Mouse (Mus musculus): ENCODE measurements around the gene Trio. TPM values are rescaled to one million over a fixed set of nuclear protein-coding genes. Genes with fewer than 3 reads are reported as not detected.

Gene Trio
- polyA plus RNA-seq, 1 experiment from 2014 or later: 38.4 TPM

DNA sequence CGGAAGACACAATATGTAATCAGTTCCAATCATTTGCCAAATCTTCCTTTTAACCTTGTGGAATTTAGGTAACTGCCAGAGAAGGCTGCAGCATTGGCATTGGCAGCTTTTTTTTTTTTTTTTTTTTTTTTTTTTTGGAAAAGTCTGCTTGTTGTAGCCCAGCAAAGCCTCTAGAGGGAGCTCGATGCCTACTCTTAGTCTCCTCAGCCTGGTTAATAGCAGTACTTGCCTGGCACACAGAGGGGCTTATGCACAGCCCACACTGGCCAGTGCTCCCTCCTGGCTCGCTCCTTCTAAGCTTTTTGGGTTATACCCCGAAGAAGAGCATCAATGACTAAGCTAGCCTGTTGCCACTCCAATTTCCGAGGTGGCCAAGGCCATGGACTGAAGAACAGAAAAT, 106.1 kb downstream of the Trio start:
- peak; percentile 63 for DNase-seq (ENCODE audit: low spot score)
- H3K36me3 ChIP-seq: peaks cover 10% of the 10 kb centered on the region; the same call in 1 of the 2 replicates
- H3K4me3 ChIP-seq: no peak overlapping the region
- 28% methylated on average over 5 of the region's 5 CpGs for WGBS
- H3K27ac ChIP-seq: no peak overlapping the region
- peaks cover 38% of the 10 kb centered on the region for H3K4me1 ChIP-seq
- no peaks in the 10 kb centered on the region for H3K27me3 ChIP-seq (ENCODE audit: low read depth, poor library complexity, severe bottlenecking)
- H3K9me3 ChIP-seq (replicated peaks): no peaks in the 10 kb centered on the region

DNA sequence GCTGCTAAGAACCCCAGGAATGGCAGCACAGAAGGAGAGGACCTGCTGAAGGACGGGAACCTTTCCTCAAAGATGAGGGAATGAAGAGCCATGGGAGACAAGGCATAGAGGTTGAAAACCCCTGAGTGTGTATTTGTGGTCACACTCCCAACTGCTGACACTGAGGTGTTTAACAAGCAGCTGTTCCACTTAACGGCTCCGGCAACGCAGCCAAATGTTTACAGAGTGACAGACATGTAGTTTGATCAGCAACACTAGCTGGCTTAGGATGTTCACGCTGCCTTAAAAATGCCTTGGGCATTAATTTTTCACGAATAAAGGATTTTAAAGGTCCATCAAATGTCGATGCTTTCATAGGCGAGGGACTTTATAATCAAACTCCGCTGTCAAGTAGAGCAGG, 106.8 kb downstream of the Trio start:
- Histone ChIP-seq H3K27me3 (ENCODE audit: low read depth, poor library complexity, severe bottlenecking) (no peaks in the 10 kb centered on the region), H3K27ac (no peak overlapping the region), H3K9me3 (replicated peaks) (no peaks in the 10 kb centered on the region), H3K36me3 (peaks cover 10% of the 10 kb centered on the region; the same call in 1 of the 2 replicates), H3K4me1 (peaks cover 31% of the 10 kb centered on the region), H3K4me3 (no peak overlapping the region)
- WGBS: 77% methylated on average over 9 of the region's 9 CpGs
- no peak for DNase-seq (ENCODE audit: low spot score)

DNA sequence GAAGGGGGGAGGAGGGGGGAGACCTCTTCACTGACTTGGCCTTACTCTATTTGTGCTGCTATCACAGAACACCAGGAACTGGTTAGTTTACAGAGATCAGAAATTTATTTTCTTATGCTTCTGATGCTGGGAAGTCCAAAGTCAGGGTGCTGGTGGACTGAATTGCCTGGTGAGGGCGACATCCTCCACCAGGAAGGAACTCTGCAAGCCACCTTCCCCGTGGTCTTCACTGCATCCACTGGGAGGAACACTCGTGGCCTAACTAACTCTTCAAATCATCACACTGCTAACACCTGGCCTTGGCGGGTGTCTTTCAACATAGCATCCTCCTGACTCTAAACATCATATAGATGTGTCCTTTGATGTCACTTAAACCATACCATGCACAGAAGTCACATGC, 109.4 kb downstream of the Trio start:
- Histone ChIP-seq H3K27ac (no peak overlapping the region), H3K27me3 (ENCODE audit: low read depth, poor library complexity, severe bottlenecking) (no peaks in the 10 kb centered on the region), H3K4me1 (peaks cover 12% of the 10 kb centered on the region; the same call in 1 of the 2 replicates), H3K4me3 (no peak overlapping the region), H3K36me3 (peaks cover 21% of the 10 kb centered on the region), H3K9me3 (replicated peaks) (no peaks in the 10 kb centered on the region)
- DNase-seq (ENCODE audit: low spot score): no peak
- 71% methylated on average over 4 of the region's 4 CpGs for WGBS

DNA sequence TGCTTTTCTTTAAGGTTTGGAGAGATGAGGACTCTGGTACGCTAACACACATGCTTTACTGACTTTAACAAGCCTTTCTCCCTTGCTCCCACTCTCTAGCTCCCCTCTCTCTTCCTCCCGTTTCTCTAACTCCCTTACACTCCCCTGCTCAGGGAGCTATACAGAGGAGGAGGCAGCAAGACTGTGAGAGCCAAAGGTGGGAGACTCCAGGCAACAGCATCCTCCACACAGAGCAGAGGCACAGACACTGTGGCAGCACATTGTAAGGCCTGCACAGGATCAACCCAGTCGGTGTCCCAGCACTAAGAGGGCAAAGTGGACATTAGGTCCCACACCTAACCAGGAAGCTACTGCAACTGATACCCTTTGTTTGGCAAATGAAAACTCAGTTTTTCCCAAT, 112.6 kb downstream of the Trio start:
- 75% methylated on average over 3 of the region's 3 CpGs for WGBS
- H3K4me1 ChIP-seq: no peaks in the 10 kb centered on the region

DNA sequence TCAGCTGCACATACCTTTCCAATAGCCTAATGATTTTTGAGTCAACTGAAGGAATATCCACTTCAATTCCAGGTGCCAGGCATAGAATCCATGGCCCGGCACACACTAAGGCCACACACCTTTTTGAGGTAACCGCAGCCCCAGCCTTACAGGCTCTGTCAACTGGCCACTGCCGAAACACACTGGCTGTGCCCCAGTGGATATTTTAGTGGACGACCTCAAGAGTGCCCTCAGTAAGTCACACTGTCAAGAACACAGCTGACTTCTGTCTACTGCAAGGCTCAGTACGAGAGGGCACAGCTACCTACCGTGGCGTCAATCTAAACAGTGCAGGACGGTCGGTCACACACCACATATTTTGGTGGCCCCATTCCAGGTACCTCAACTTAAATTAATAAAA, 114.5 kb downstream of the Trio start:
- Histone ChIP-seq H3K36me3 (peaks cover 28% of the 10 kb centered on the region), H3K4me3 (no peak overlapping the region), H3K27ac (no peak overlapping the region), H3K27me3 (ENCODE audit: low read depth, poor library complexity, severe bottlenecking) (no peaks in the 10 kb centered on the region), H3K9me3 (replicated peaks) (no peaks in the 10 kb centered on the region), H3K4me1 (no peaks in the 10 kb centered on the region)
- no peak for DNase-seq (ENCODE audit: low spot score)
- 92% methylated on average over 9 of the region's 9 CpGs for WGBS

More for the DNA sequence above, 112.6 kb downstream of the Trio start:
- H3K27me3 ChIP-seq (ENCODE audit: low read depth, poor library complexity, severe bottlenecking): no peaks in the 10 kb centered on the region
- H3K36me3 ChIP-seq: peaks cover 35% of the 10 kb centered on the region
- no peak overlapping the region for H3K27ac ChIP-seq
- no peak overlapping the region for H3K4me3 ChIP-seq
- H3K9me3 ChIP-seq (replicated peaks): no peaks in the 10 kb centered on the region
- DNase-seq (ENCODE audit: low spot score): no peak

DNA sequence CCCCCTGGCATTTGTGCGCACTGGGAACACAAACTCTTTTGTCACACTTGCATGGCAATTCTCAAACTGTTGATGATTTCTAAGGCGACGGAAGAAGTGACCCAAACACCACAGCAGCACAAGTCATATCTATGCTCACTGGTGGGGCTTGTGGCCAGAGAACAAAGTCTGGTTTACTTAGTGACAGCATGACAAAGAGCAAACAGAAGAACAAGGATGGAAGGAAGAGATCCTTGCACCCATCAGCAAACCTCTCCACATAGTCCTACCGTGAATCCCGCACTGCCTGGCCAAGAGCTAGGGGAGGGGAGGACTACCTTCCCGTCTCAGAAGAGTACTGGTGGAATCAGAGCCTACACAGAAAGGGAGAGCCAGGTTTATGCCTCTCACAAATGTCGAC, 115.5 kb downstream of the Trio start:
- H3K4me1 ChIP-seq: peaks cover 6% of the 10 kb centered on the region; the same call in 1 of the 2 replicates
- no peak overlapping the region for H3K27ac ChIP-seq
- no peak overlapping the region for H3K4me3 ChIP-seq
- H3K27me3 ChIP-seq (ENCODE audit: low read depth, poor library complexity, severe bottlenecking): no peaks in the 10 kb centered on the region
- H3K9me3 ChIP-seq (replicated peaks): no peaks in the 10 kb centered on the region
- peaks cover 28% of the 10 kb centered on the region for H3K36me3 ChIP-seq
- WGBS: 95% methylated on average over 7 of the region's 7 CpGs
- DNase-seq (ENCODE audit: low spot score): no peak

DNA sequence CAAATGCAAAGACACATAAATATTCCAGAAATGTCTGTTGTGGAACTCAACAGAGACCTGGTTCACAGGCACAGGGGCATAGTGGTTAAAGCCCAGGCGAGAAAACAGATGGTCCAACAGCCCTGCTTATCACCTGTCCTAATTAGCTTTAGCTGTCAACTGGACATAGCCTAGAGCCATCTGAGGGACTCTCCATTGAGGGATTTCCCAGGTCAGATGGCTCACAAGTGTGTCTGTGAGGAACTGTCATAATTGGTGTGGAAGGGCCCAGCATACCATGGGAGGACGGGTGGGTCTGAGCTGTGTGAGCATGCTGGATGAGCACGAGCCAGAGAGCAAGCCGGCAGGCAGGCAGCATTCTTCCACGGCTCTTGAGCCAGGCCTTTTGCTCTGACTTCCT, 118.0 kb downstream of the Trio start:
- peaks cover 39% of the 10 kb centered on the region for H3K36me3 ChIP-seq
- no peak overlapping the region for H3K4me3 ChIP-seq
- no peak overlapping the region for H3K27ac ChIP-seq
- H3K4me1 ChIP-seq: peaks cover 17% of the 10 kb centered on the region
- 51% methylated on average over 5 of the region's 5 CpGs for WGBS
- DNase-seq (ENCODE audit: low spot score): no peak
- H3K27me3 ChIP-seq (ENCODE audit: low read depth, poor library complexity, severe bottlenecking): no peaks in the 10 kb centered on the region
- H3K9me3 ChIP-seq (replicated peaks): no peaks in the 10 kb centered on the region

DNA sequence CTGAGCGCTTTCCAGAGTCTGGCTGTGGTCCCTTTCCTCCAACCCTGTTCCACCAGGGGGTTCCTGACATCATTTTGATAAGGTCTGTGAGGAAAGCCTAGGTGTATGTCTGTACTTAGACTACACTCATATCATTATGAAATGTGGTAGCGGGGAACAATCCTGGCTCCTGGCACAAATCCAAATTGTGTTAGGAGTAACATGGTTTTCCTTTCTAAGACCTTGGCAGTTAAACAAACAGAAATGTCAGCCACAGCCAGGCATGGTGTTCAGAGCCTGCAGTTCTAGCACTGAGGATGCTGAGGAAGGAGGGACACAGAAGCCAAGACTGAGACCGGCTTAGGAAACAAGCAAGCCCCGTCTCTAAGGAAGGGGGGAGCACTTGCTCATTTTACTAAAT, 119.2 kb downstream of the Trio start:
- H3K9me3 ChIP-seq (replicated peaks): no peaks in the 10 kb centered on the region
- no peaks in the 10 kb centered on the region for H3K27me3 ChIP-seq (ENCODE audit: low read depth, poor library complexity, severe bottlenecking)
- H3K4me1 ChIP-seq: peaks cover 20% of the 10 kb centered on the region
- peaks cover 43% of the 10 kb centered on the region for H3K36me3 ChIP-seq
- H3K4me3 ChIP-seq: no peak overlapping the region
- WGBS: 91% methylated on average over 4 of the region's 4 CpGs
- H3K27ac ChIP-seq: no peak overlapping the region
- no peak for DNase-seq (ENCODE audit: low spot score)

DNA sequence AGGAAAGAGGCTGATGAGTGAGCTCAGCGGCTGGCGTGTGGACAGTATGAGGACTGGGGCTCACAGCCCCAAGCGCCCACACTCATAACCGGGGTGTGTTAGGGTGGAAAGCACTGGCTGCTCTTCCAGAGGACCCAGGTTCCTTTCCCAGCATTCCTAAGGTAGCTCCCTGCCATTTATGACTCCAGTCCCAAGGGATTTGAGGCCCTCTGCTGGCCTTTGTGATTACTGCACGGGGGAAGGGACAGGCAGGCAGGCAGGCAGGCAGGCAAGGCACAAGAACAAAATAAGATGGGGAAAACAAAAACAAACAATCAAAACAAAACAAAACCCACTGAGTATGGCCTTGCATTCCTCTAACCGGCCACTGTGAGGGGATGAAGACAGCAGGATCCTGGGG, 120.3 kb downstream of the Trio start:
- peak; percentile 75 for DNase-seq (ENCODE audit: low spot score)
- peaks cover 20% of the 10 kb centered on the region for H3K4me1 ChIP-seq
- H3K9me3 ChIP-seq (replicated peaks): no peaks in the 10 kb centered on the region
- 71% methylated on average over 6 of the region's 6 CpGs for WGBS
- H3K27me3 ChIP-seq (ENCODE audit: low read depth, poor library complexity, severe bottlenecking): no peaks in the 10 kb centered on the region
- no peak overlapping the region for H3K4me3 ChIP-seq
- H3K36me3 ChIP-seq: peaks cover 45% of the 10 kb centered on the region
- no peak overlapping the region for H3K27ac ChIP-seq

DNA sequence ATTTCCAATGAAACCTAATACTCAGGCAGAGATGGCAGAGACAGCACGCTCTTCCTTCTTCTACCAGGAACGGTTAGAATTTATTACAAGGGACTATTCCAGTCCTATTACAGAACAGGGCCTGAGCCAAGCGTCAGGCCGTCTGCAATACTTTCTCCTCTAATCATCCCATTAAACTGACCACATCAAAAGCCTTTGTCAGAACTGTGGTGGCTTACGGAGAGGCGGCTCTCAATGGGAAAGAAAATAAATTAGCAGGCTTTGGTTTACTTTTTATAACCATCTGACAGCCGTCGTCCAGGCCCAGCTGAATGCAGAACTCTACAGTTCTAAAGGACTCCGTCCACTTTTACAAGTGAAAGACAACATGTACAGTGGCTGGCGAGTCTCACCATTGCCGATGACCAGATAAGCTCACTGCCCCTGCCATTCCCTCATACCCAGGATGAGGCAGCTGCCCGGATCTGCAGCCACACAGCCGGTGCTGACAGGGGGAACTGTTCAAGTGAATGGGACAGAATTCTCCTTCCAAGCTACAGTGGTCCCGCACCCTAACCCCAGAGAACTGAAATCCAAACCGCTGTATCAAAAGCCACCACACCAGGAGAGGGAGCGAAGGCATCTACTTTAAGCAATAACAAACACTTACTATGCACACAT, 121.2 kb downstream of the Trio start:
- no peak for DNase-seq (ENCODE audit: low spot score)
- H3K36me3 ChIP-seq: peaks cover 47% of the 10 kb centered on the region
- H3K9me3 ChIP-seq (replicated peaks): no peaks in the 10 kb centered on the region
- WGBS: 51% methylated on average over 16 of the region's 16 CpGs
- H3K4me1 ChIP-seq: peaks cover 25% of the 10 kb centered on the region
- no peaks in the 10 kb centered on the region for H3K27me3 ChIP-seq (ENCODE audit: low read depth, poor library complexity, severe bottlenecking)
- H3K4me3 ChIP-seq: no peak overlapping the region
- H3K27ac ChIP-seq: no peak overlapping the region

DNA sequence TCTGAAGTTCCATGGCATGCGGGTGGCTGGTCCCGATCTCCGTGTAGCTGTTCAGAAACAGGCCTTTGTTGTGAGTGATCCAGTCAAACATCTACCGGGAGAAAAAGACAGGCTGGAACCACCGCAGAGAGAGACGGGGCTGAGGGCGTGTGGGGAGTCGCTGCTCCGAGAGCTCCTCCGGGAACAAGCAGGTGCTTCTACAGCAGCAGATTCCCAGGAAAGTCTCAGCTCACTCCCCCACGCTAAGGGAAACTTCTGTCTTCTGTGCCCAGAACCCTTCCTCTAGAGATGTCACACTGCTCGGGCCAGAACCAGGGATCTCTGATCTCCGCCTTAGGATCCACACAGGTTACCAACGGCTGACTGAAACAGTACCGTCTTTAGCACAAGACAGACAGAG, 124.4 kb downstream of the Trio start:
- Histone ChIP-seq H3K27me3 (ENCODE audit: low read depth, poor library complexity, severe bottlenecking) (no peaks in the 10 kb centered on the region), H3K4me1 (peaks cover 27% of the 10 kb centered on the region), H3K9me3 (replicated peaks) (no peaks in the 10 kb centered on the region), H3K4me3 (no peak overlapping the region), H3K36me3 (peaks cover 75% of the 10 kb centered on the region), H3K27ac (no peak overlapping the region)
- DNase-seq (ENCODE audit: low spot score): no peak
- 94% methylated on average over 15 of the region's 15 CpGs for WGBS

DNA sequence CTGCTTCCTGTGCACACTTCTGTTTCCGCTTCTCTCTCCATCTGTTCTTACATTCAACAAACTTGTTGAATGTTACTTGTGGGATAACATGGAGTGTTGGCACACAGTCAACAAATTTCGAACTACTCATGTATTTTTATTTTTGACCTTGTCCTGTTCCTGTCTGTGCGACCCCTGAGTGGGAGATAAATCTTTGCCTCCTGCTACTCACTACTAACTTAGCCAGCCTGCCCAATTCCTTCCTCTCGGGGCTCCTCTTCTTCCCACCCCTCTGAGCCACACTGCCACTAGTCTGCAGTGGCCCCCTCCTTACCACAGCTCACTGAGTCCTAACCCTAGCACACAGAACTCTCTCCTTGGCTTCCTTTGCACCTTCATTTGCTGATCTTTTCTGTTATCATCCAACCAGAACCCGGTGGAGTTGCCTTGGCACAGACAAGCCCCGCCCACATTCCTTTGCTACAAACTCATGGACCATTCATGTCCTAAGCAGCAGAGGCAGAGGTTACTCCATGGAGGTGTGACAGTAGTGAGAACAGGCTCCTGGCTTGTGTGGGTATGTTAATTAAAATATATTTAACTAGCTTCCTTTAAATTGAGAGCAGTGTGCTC, 126.7 kb downstream of the Trio start:
- H3K4me1 ChIP-seq: peaks cover 11% of the 10 kb centered on the region; the same call in 1 of the 2 replicates
- H3K27me3 ChIP-seq (ENCODE audit: low read depth, poor library complexity, severe bottlenecking): no peaks in the 10 kb centered on the region
- H3K4me3 ChIP-seq: no peak overlapping the region
- no peak overlapping the region for H3K27ac ChIP-seq
- 85% methylated on average over 6 of the region's 6 CpGs for WGBS
- no peak for DNase-seq (ENCODE audit: low spot score)
- no peaks in the 10 kb centered on the region for H3K9me3 ChIP-seq (replicated peaks)
- peaks cover 90% of the 10 kb centered on the region for H3K36me3 ChIP-seq

DNA sequence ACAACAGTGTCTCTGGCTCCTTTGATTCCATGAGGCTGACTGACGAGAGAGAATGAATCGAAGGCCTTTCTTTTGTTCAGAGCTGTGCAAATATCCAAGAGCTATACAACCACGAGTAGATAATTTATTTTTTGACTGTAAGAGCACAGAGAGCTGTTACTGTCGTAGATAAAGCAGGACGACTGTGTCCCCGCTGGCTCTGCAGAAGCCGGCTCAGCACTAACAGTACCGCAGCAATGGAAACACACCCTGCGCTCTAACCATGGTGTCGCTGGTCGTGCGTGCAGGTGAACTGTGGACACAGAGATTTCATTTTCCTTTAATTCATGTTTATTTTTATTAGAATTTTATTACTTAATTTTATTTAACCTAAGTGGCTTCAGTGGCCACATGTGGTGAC, 131.5 kb downstream of the Trio start:
- 97% methylated on average over 12 of the region's 12 CpGs for WGBS
- H3K9me3 ChIP-seq (replicated peaks): no peaks in the 10 kb centered on the region

More for the DNA sequence above, 131.5 kb downstream of the Trio start:
- Histone ChIP-seq H3K27ac (no peak overlapping the region), H3K27me3 (ENCODE audit: low read depth, poor library complexity, severe bottlenecking) (no peaks in the 10 kb centered on the region), H3K36me3 (peaks cover 84% of the 10 kb centered on the region), H3K4me3 (no peak overlapping the region), H3K4me1 (no peaks in the 10 kb centered on the region)
- DNase-seq (ENCODE audit: low spot score): no peak

Data from limb, embryonic 10.5 days (tissue).